Mouse (Mus musculus) C2C12 (cell line): ENCODE results near the gene Ccdc84. TPM values are rescaled to one million over a fixed set of nuclear protein-coding genes. Genes with fewer than 3 reads are reported as not detected.

Source experiments
- H3K27me3 ChIP-seq: one replicate; pipeline ENCODE4 v1.6.1; 2011; ENCODE audit not compliant: control insufficient read depth, insufficient read depth, insufficient read length
- H3K36me3 ChIP-seq: one replicate; pipeline ENCODE4 v1.6.1; 2011; ENCODE audit not compliant: control insufficient read depth, insufficient read depth
- H3K4me3 ChIP-seq: one replicate; pipeline ENCODE4 v1.5.1; 2011; ENCODE audit warnings: mild to moderate bottlenecking, control low read depth; ENCODE audit not compliant: poor library complexity, insufficient read depth, severe bottlenecking
- H3K79me2 ChIP-seq: one replicate; pipeline ENCODE4 v1.6.1; 2011; ENCODE audit not compliant: control insufficient read depth, insufficient read depth
- H3K79me3 ChIP-seq: one replicate; pipeline ENCODE4 v1.6.1; 2011; ENCODE audit warnings: low read depth, control low read depth
- H3ac ChIP-seq: one replicate; pipeline ENCODE3; 2011; ENCODE audit warnings: low read depth; ENCODE audit not compliant: control insufficient read depth, insufficient read length
- CTCF ChIP-seq: IDR thresholded peaks from one replicate; pipeline ENCODE4 v1.5.1; 2011; ENCODE audit not compliant: control insufficient read depth, insufficient read depth, insufficient read length
- MAX ChIP-seq: IDR thresholded peaks from one replicate; pipeline ENCODE4 v1.6.1; 2011; ENCODE audit warnings: mild to moderate bottlenecking, control low read depth
- USF1 ChIP-seq: IDR thresholded peaks from one replicate; pipeline ENCODE4 v1.6.1; 2011; ENCODE audit warnings: low read depth, mild to moderate bottlenecking, control low read depth, moderate library complexity
- microRNA-seq: library from miRNA; unstranded; fragments of <30 nt; microRNA quantifications from one replicate; pipeline ENCODE4, GENCODE M21; 2019; ENCODE audit warnings: borderline microRNAs expressed
- polyA plus RNA-seq: library from polyadenylated mRNA; unstranded; fragments of >200 nt; fragmentation: generic; extraction: Trizol; gene quantifications from one replicate; pipeline ENCODE4 v1.2.1, GENCODE M21; 2012; ENCODE audit warnings: missing spikeins

Gene Ccdc84
- polyA plus RNA-seq, 1 experiment: 17.9 TPM

- no peaks in the 10 kb centered on the region for H3K79me3 ChIP-seq
- peaks cover 13% of the 10 kb centered on the region for H3K79me2 ChIP-seq
- peaks cover 12% of the 10 kb centered on the region for H3K36me3 ChIP-seq
- H3K4me3 ChIP-seq: peak within 1 kb of the TSS; percentile 75
- H3ac ChIP-seq: peak within 1 kb of the TSS; percentile 90
- H3K27me3 ChIP-seq: no peaks in the 10 kb centered on the region
- TF ChIP-seq CTCF: no peak
- peak; percentile 99 for TF ChIP-seq USF1
- peak; percentile 65 for TF ChIP-seq MAX
Measured at GRCm38 (mm10) chr9:44361190-44361917, 57.0 kb downstream of the Ccdc84 start, which contains the start of gene Vps11. Gene Vps11, minus strand, starts transcription at chr9:44361670.

Small RNA genes within 50 kb of the gene (microRNA-seq; reads per million reads assigned to microRNA genes)
- 0.24 reads per million for gene Mir7085

Other genes with a start within 250 kb of the Ccdc84 start
- gene Cbl, start 184.5 kb downstream of the Ccdc84 start, polyA plus RNA-seq: 8.2 TPM
- 0.04 TPM for gene Ccdc153, start 177.9 kb downstream of the Ccdc84 start, polyA plus RNA-seq
- gene Pdzd3, start 167.1 kb downstream of the Ccdc84 start, polyA plus RNA-seq: not detected
- gene Nlrx1, start 150.0 kb downstream of the Ccdc84 start, polyA plus RNA-seq: 3.4 TPM
- gene Abcg4, start 130.0 kb downstream of the Ccdc84 start, polyA plus RNA-seq: 0.21 TPM
- gene Hinfp, start 112.9 kb downstream of the Ccdc84 start, polyA plus RNA-seq: 9.1 TPM
- 18.8 TPM for gene C2cd2l, start 98.3 kb downstream of the Ccdc84 start, polyA plus RNA-seq
- gene Dpagt1, start 92.5 kb downstream of the Ccdc84 start, polyA plus RNA-seq: 34.0 TPM
- 347 TPM for gene H2afx, start 83.9 kb downstream of the Ccdc84 start, polyA plus RNA-seq
- gene Hmbs, start 74.3 kb downstream of the Ccdc84 start, polyA plus RNA-seq: 59.6 TPM
- gene Vps11, start 56.9 kb downstream of the Ccdc84 start, polyA plus RNA-seq: 26.1 TPM
- 68.3 TPM for gene Hyou1, start 39.1 kb downstream of the Ccdc84 start, polyA plus RNA-seq
- gene Slc37a4, start 21.7 kb downstream of the Ccdc84 start, polyA plus RNA-seq: 11.5 TPM
- gene Rps25, start 11.4 kb downstream of the Ccdc84 start, polyA plus RNA-seq: 2,166 TPM
- gene Trappc4, start 11.0 kb downstream of the Ccdc84 start, polyA plus RNA-seq: 149 TPM
- not detected for gene Foxr1, start 22.6 kb upstream of the Ccdc84 start, polyA plus RNA-seq
- gene Upk2, start 36.4 kb upstream of the Ccdc84 start, polyA plus RNA-seq: 0.04 TPM
- gene Bcl9l, start 64.3 kb upstream of the Ccdc84 start, polyA plus RNA-seq: 31.4 TPM
- not detected for gene Cxcr5, start 143.3 kb upstream of the Ccdc84 start, polyA plus RNA-seq
- gene Ddx6, start 186.3 kb upstream of the Ccdc84 start, polyA plus RNA-seq: 29.9 TPM